Mouse (Mus musculus): ENCODE results near the gene Defa33.
"Not testable (repeated sequence)": the region's sequence is repeated elsewhere in the genome, so short reads cannot be mapped to it uniquely, and the experiment has no call there.

Gene Defa33

DNA sequence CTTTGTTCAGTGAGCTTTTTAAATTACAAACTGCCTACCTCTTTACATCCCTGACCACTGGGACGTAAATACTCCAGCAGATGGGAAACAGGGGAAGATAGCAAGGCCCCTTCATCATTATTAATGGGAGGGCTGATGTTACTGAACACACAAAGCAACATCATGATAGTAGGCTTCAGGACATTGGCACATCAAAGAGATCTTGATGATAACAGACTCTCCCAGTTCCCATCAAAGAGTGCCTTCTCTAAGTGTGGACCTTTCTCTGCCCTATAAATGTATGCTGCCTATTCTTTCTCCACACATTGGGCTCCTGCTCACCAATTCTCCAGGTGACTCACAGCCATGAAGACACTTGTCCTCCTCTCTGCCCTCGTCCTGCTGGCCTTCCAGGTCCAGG lies at the start of gene Defa33:
Defa33 (plus strand) TSS at position 301 of the 400 bp plus-strand sequence.
- not testable (repeated sequence) for DNase-seq (ENCODE audit: low read depth, low spot score)

- not testable (repeated sequence) for DNase-seq (ENCODE audit: low read depth, low spot score)
Observed at GRCm38 (mm10) chr8:21378215-21378614, 13.4 kb upstream of the Defa33 start, which contains the start of gene Defa2. TSS of gene Defa2 (plus strand) at chr8:21378515.

GRCm38 (mm10) chr8:21427111-21427510 lies 35.5 kb downstream of the Defa33 start, which contains the start of gene Defa36:
TSS of gene Defa36 (plus strand) at chr8:21427411.
- DNase-seq (ENCODE audit: low read depth, low spot score): not testable (repeated sequence)
